Mouse (Mus musculus): ENCODE measurements at regions not wholly inside any gene's neighbourhood (a gene's known extent, or its start where the extent isn't known, plus 50 kb on each side); places are given as distances from the start of the nearest gene placed in this dataset.

DNA sequence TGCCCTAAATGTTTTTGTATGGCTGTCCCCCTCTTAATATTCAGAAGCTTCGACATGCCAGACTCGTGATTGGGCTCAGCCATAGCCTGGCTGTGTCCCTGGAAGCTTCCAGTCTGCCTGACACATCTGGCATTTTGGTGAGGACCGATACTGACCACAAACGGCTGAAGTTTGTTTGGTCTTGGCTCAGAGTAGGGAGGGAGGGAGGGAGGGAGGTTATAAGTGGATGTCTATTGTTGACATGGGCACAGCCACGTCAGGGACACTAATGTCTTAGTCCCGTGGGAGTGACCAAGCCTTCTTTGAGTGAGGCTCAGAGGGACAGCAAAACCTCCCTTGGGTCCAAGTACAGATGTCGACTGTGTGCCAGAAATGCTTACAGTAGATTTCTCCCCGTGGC, 151.7 kb downstream of the Chst1 start:
- TF ChIP-seq UBTF (IDR thresholded peaks at IDR 0.05; ENCODE audit: borderline replicate concordance, insufficient read depth, low read depth, low read length) (no peak), CTCF (IDR thresholded peaks at IDR 0.05 in 2 of 3, conservative IDR thresholded peaks at IDR 0.05 in 1 of 3; ENCODE audit: control insufficient read depth in 1 of 3, insufficient read depth in 1 of 3, low read depth in 2 of 3, low read length in 3 of 3, poor library complexity in 1 of 3, severe bottlenecking in 1 of 3) (no peak), RAD21 (IDR thresholded peaks at IDR 0.05; ENCODE audit: low read depth, low read length) (no peak), HCFC1 (IDR thresholded peaks at IDR 0.05; ENCODE audit: low read depth, low read length) (no peak), TAL1 (IDR thresholded peaks at IDR 0.05; ENCODE audit: low read length) (no peak), MYC (IDR thresholded peaks at IDR 0.05; ENCODE audit: low read depth, low read length) (no peak), POLR2A (IDR thresholded peaks at IDR 0.05; ENCODE audit: control insufficient read depth in 1 of 2, insufficient read depth in 1 of 2, low read depth in 1 of 2, low read length in 2 of 2, poor library complexity in 1 of 2) (no peak), USF2 (IDR thresholded peaks at IDR 0.05; ENCODE audit: borderline replicate concordance in 1 of 2, insufficient read depth in 1 of 2, low read depth in 1 of 2, low read length in 2 of 2) (no peak), E2F4 (IDR thresholded peaks at IDR 0.05; ENCODE audit: borderline replicate concordance, low read depth, low read length) (no peak)
